Mouse (Mus musculus) myocyte (in vitro differentiated cells): Measurements from ENCODE around the gene Tesk2.

ENCODE experiments used
- CEBPB ChIP-seq: IDR thresholded peaks from 2 replicates; pipeline ENCODE4 v1.6.1; 2011; ENCODE audit warnings: mild to moderate bottlenecking, moderate library complexity; ENCODE audit not compliant: poor library complexity, insufficient read depth, severe bottlenecking
- E2F4 ChIP-seq: IDR thresholded peaks from one replicate; pipeline ENCODE4 v1.6.1; 2011; ENCODE audit warnings: mild to moderate bottlenecking, control low read depth, moderate library complexity; ENCODE audit not compliant: insufficient read depth
- MYOD1 ChIP-seq, 3 experiments: IDR thresholded peaks; one replicate each; pipeline ENCODE4 v1.6.1; 2011; ENCODE audit warnings: control low read depth in 2 of 3, low read depth in 2 of 3, mild to moderate bottlenecking in 2 of 3, moderate library complexity in 1 of 3; ENCODE audit not compliant: insufficient read length in 2 of 3, control insufficient read depth in 1 of 3
- MYOG ChIP-seq, 3 experiments: IDR thresholded peaks; one replicate each; pipeline ENCODE4 v1.6.1; 2011; ENCODE audit warnings: control low read depth in 2 of 3, low read depth in 2 of 3, mild to moderate bottlenecking in 2 of 3; ENCODE audit not compliant: insufficient read length in 2 of 3, control insufficient read depth in 1 of 3, insufficient read depth in 1 of 3
- POLR2A ChIP-seq: IDR thresholded peaks from one replicate; pipeline ENCODE4 v1.6.1; 2011; ENCODE audit warnings: low read depth, mild to moderate bottlenecking, control low read depth, moderate library complexity; ENCODE audit not compliant: insufficient read length
- POLR2AphosphoS2 ChIP-seq: IDR thresholded peaks from one replicate; pipeline ENCODE4 v1.6.1; 2011; ENCODE audit warnings: low read depth, control low read depth; ENCODE audit not compliant: insufficient read length
- SRF ChIP-seq: IDR thresholded peaks from one replicate; pipeline ENCODE4 v1.6.1; 2011; ENCODE audit warnings: low read depth; ENCODE audit not compliant: control insufficient read depth, insufficient read length
- TCF12 ChIP-seq: IDR thresholded peaks from one replicate; pipeline ENCODE4 v1.6.1; 2011; ENCODE audit warnings: mild to moderate bottlenecking, control low read depth; ENCODE audit not compliant: poor library complexity, insufficient read depth, severe bottlenecking

- TF ChIP-seq MYOD1 (IDR thresholded peaks at IDR 0.05; ENCODE audit: control insufficient read depth in 1 of 3, insufficient read length in 2 of 3, low read depth in 2 of 3) = no peak
- no peak for TF ChIP-seq TCF12
- no peak for TF ChIP-seq E2F4
- no peak for TF ChIP-seq MYOG (IDR thresholded peaks at IDR 0.05; ENCODE audit: control insufficient read depth in 1 of 3, insufficient read depth in 1 of 3, insufficient read length in 2 of 3, low read depth in 2 of 3)
- TF ChIP-seq POLR2A = no peak
- TF ChIP-seq SRF = no peak
- TF ChIP-seq POLR2AphosphoS2 = no peak
- TF ChIP-seq CEBPB = no peak
Observed at GRCm38 (mm10) chr4:116819968-116820901, 99.5 kb downstream of the Tesk2 start.
